Mouse (Mus musculus) liver, postnatal 0 days (tissue): ENCODE data around the gene Cpne2. TPM values are rescaled to one million over a fixed set of nuclear protein-coding genes. Genes with fewer than 3 reads are reported as not detected.

Experiments
- ATAC-seq: fragments of 200-750 bp; cut with Nextera tagmentation; 2 replicates; pipeline ENCODE4 v1.8.0; 2017; ENCODE audit warnings: mild to moderate bottlenecking, moderate library complexity
- DNase-seq: peaks from one replicate; pipeline ENCODE4 v3.0.0-alpha.2; 2016
- H3K27ac ChIP-seq: fragments of 300-500 bp; sonication (generic); 2 replicates; pipeline ENCODE4 v1.5.1; 2014; ENCODE audit warnings: antibody characterized with exemption, moderate library complexity, mild to moderate bottlenecking, low read depth
- H3K27me3 ChIP-seq: fragments of 300-500 bp; sonication (generic); 2 replicates; pipeline ENCODE4 v1.6.1; 2014; ENCODE audit warnings: low read length, control low read depth, mixed read lengths; ENCODE audit not compliant: insufficient read depth
- H3K36me3 ChIP-seq: fragments of 300-500 bp; sonication (generic); replicated peaks from 2 replicates; pipeline ENCODE4 v1.6.1; 2014; ENCODE audit warnings: mild to moderate bottlenecking, control low read depth, low read length, moderate library complexity, mixed read lengths; ENCODE audit not compliant: insufficient read depth
- H3K4me1 ChIP-seq: fragments of 300-500 bp; sonication (generic); 2 replicates; pipeline ENCODE4 v1.6.1; 2014; ENCODE audit warnings: antibody characterized with exemption, mild to moderate bottlenecking, control low read depth; ENCODE audit not compliant: insufficient read depth
- H3K4me2 ChIP-seq: fragments of 300-500 bp; sonication (generic); 2 replicates; pipeline ENCODE4 v1.6.1; 2014; ENCODE audit warnings: low read depth, mild to moderate bottlenecking, low read length, moderate library complexity, mixed read lengths
- H3K4me3 ChIP-seq: fragments of 300-500 bp; sonication (generic); 2 replicates; pipeline ENCODE4 v1.5.1; 2014; ENCODE audit warnings: low read depth, low read length
- H3K9ac ChIP-seq: fragments of 300-500 bp; sonication (generic); replicated peaks from 2 replicates; pipeline ENCODE4 v1.6.1; 2014; ENCODE audit warnings: mild to moderate bottlenecking, moderate library complexity
- H3K9me3 ChIP-seq: fragments of 300-500 bp; sonication (generic); 2 replicates; pipeline ENCODE4 v1.6.1; 2016; ENCODE audit warnings: mild to moderate bottlenecking, control low read depth, low read length, mixed read lengths
- CTCF ChIP-seq: sonication (generic); IDR thresholded peaks from 2 replicates; pipeline ENCODE4 v1.5.1; 2016; ENCODE audit warnings: antibody characterized with exemption, low read depth
- EP300 ChIP-seq: IDR thresholded peaks from 2 replicates; pipeline ENCODE4 v1.6.1; 2016; ENCODE audit warnings: antibody characterized with exemption, low read depth, mild to moderate bottlenecking
- WGBS: fragments of 180-500 bp; shearing (Covaris S2); extraction: QIAGEN DNeasy Blood & Tissue Kit; methylation state at CpG from one replicate; pipeline ENCODE4 v1.1.7; 2014; ENCODE audit not compliant: insufficient replicate concordance; 5-methylcytosine and 5-hydroxymethylcytosine counted together
- microRNA-seq: library from miRNA; unstranded; fragments of <30 nt; microRNA quantifications from one replicate; pipeline ENCODE4, GENCODE M21; 2016
- polyA plus RNA-seq: library from polyadenylated mRNA; unstranded; fragments of >200 nt; fragmentation: Nextera tagmentation; extraction: Ambion mirVana; gene quantifications from 2 replicates; pipeline ENCODE4 v1.2.1, GENCODE M21; 2015

The Cpne2 gene
- polyA plus RNA-seq, 1 experiment from 2014 or later: 3.9 TPM

GRCm38 (mm10) chr8:94601034-94601606 lies 68.3 kb downstream of the Cpne2 start:
- Histone ChIP-seq H3K27ac (peak overlapping the region; percentile 95), H3K27me3 (no peaks in the 10 kb centered on the region), H3K4me1 (peaks cover 12% of the 10 kb centered on the region; the same call in 1 of the 2 replicates), H3K4me2 (peak overlapping the region; percentile 82), H3K36me3 (no peaks in the 10 kb centered on the region), H3K9me3 (no peaks in the 10 kb centered on the region), H3K9ac (peak overlapping the region; percentile 87), H3K4me3 (peak overlapping the region; percentile 98)
- peak; percentile 57 for DNase-seq
- TF ChIP-seq CTCF: no peak
- no peak for TF ChIP-seq EP300
- under 1% methylated on average over 51 of the region's 51 CpGs for WGBS
- ATAC-seq: peak; percentile 36

- Histone ChIP-seq H3K9ac (peak within 1 kb of the TSS; percentile 98), H3K27ac (peak within 1 kb of the TSS; percentile 95), H3K27me3 (no peaks in the 10 kb centered on the region), H3K4me1 (peaks cover 12% of the 10 kb centered on the region; the same call in 1 of the 2 replicates), H3K4me2 (peak within 1 kb of the TSS; percentile 88), H3K9me3 (no peaks in the 10 kb centered on the region), H3K36me3 (no peaks in the 10 kb centered on the region), H3K4me3 (peak within 1 kb of the TSS; percentile 98)
- TF ChIP-seq CTCF (no peak), EP300 (peak; percentile 56; the same call in 1 of the 2 replicates)
- DNase-seq (peak; percentile 99), ATAC-seq (peak; percentile 99)
- WGBS: 0% methylated on average over 55 of the region's 55 CpGs
Observed at GRCm38 (mm10) chr8:94601607-94602385, 69.0 kb downstream of the Cpne2 start, which contains the start of the genes Rspry1 and Fam192a. Gene Rspry1, plus strand, starts transcription at chr8:94601937. Gene Fam192a, minus strand, starts transcription at chr8:94601997.

GRCm38 (mm10) chr8:94602471-94603131 lies 69.8 kb downstream of the Cpne2 start:
- H3K27ac ChIP-seq: peak overlapping the region; percentile 95
- WGBS: 1% methylated on average over 31 of the region's 31 CpGs
- ATAC-seq (no peak), DNase-seq (peak; percentile 34)
- no peaks in the 10 kb centered on the region for H3K36me3 ChIP-seq
- H3K27me3 ChIP-seq: no peaks in the 10 kb centered on the region
- TF ChIP-seq EP300 (no peak), CTCF (no peak)
- H3K4me3 ChIP-seq: peak overlapping the region; percentile 98
- H3K9me3 ChIP-seq: no peaks in the 10 kb centered on the region
- peak overlapping the region; percentile 88 for H3K4me2 ChIP-seq
- H3K9ac ChIP-seq: peak overlapping the region; percentile 98
- H3K4me1 ChIP-seq: peaks cover 12% of the 10 kb centered on the region; the same call in 1 of the 2 replicates

GRCm38 (mm10) chr8:94604030-94604429 lies 71.2 kb downstream of the Cpne2 start:
- no peak overlapping the region for H3K4me3 ChIP-seq
- H3K27me3 ChIP-seq: no peaks in the 10 kb centered on the region
- TF ChIP-seq EP300 (no peak), CTCF (no peak)
- no peak for ATAC-seq
- peaks cover 12% of the 10 kb centered on the region; the same call in 1 of the 2 replicates for H3K4me1 ChIP-seq
- no peak overlapping the region for H3K27ac ChIP-seq
- no peak for DNase-seq
- no peaks in the 10 kb centered on the region for H3K9me3 ChIP-seq
- no peak overlapping the region for H3K9ac ChIP-seq
- no peaks in the 10 kb centered on the region for H3K36me3 ChIP-seq
- WGBS: 77% methylated on average over 2 of the region's 2 CpGs
- no peak overlapping the region for H3K4me2 ChIP-seq

GRCm38 (mm10) chr8:94607064-94607463 lies 74.3 kb downstream of the Cpne2 start:
- TF ChIP-seq CTCF (peak; percentile 25; the same call in 1 of the 2 replicates), EP300 (no peak)
- Histone ChIP-seq H3K4me1 (peaks cover 6% of the 10 kb centered on the region; the same call in 1 of the 2 replicates), H3K4me2 (no peak overlapping the region), H3K36me3 (no peaks in the 10 kb centered on the region), H3K9me3 (no peaks in the 10 kb centered on the region), H3K9ac (no peak overlapping the region), H3K27me3 (no peaks in the 10 kb centered on the region), H3K27ac (no peak overlapping the region), H3K4me3 (no peak overlapping the region)
- DNase-seq: no peak
- 93% methylated on average over 5 of the region's 5 CpGs for WGBS
- no peak for ATAC-seq

Small RNA genes lying within 50 kb of the gene (microRNA-seq; reads per million reads assigned to microRNA genes)
- not detected for gene Mir7072

Other genes with a start within 250 kb of the Cpne2 start
- 0.99 and 1.4 TPM in 2 replicates for gene Slc12a3, start 203.8 kb upstream of the Cpne2 start, polyA plus RNA-seq
- gene Herpud1, start 146.6 kb upstream of the Cpne2 start, polyA plus RNA-seq: 250 and 269 TPM in 2 replicates
- gene Nlrc5, start 98.6 kb upstream of the Cpne2 start, polyA plus RNA-seq: 0.82 and 1.3 TPM in 2 replicates
- 10.2 and 11.1 TPM in 2 replicates for gene Rspry1, start 68.9 kb downstream of the Cpne2 start, polyA plus RNA-seq
- gene Fam192a, start 69.0 kb downstream of the Cpne2 start, polyA plus RNA-seq: 23.6 and 24.2 TPM in 2 replicates
- gene Arl2bp, start 133.6 kb downstream of the Cpne2 start, polyA plus RNA-seq: 20.8 and 21.3 TPM in 2 replicates
- 2.5 and 3.1 TPM in 2 replicates for gene Pllp, start 163.3 kb downstream of the Cpne2 start, polyA plus RNA-seq
- gene Ccl22, start 212.6 kb downstream of the Cpne2 start, polyA plus RNA-seq: 0.07 and 0.28 TPM in 2 replicates
- gene Cx3cl1, start 239.0 kb downstream of the Cpne2 start, polyA plus RNA-seq: 0.47 and 0.79 TPM in 2 replicates